Mouse (Mus musculus) forebrain, embryonic 15.5 days (tissue): ENCODE data around the gene 1700008P02Rik. TPM values are rescaled to one million over a fixed set of nuclear protein-coding genes. Genes with fewer than 3 reads are reported as not detected.
"Not testable (repeated sequence)": the region's sequence is repeated elsewhere in the genome, so short reads cannot be mapped to it uniquely, and the experiment has no call there.

Experiments
- ATAC-seq: fragments of 200-750 bp; cut with Nextera tagmentation; replicated peaks from 2 replicates; pipeline ENCODE4 v1.8.0; 2017; ENCODE audit warnings: mild to moderate bottlenecking, moderate TSS enrichment, moderate library complexity
- H3K27ac ChIP-seq: fragments of 300-500 bp; sonication (generic); replicated peaks from 2 replicates; pipeline ENCODE4 v1.5.1; 2015; ENCODE audit warnings: mild to moderate bottlenecking, inconsistent platforms
- H3K27me3 ChIP-seq: fragments of 300-500 bp; sonication (generic); 2 replicates; pipeline ENCODE4 v1.6.1; 2015; ENCODE audit warnings: inconsistent platforms
- H3K36me3 ChIP-seq: fragments of 300-500 bp; sonication (generic); 2 replicates; pipeline ENCODE4 v1.6.1; 2015; ENCODE audit warnings: mild to moderate bottlenecking, inconsistent platforms
- H3K4me1 ChIP-seq: fragments of 300-500 bp; sonication (generic); 2 replicates; pipeline ENCODE4 v1.6.1; 2015; ENCODE audit warnings: inconsistent platforms
- H3K4me2 ChIP-seq: fragments of 300-500 bp; sonication (generic); replicated peaks from 2 replicates; pipeline ENCODE4 v1.6.1; 2015; ENCODE audit warnings: mild to moderate bottlenecking, inconsistent platforms
- H3K4me3 ChIP-seq: fragments of 300-500 bp; sonication (generic); 2 replicates; pipeline ENCODE4 v1.5.1; 2015; ENCODE audit warnings: mild to moderate bottlenecking, inconsistent platforms
- H3K9ac ChIP-seq: fragments of 300-500 bp; sonication (generic); replicated peaks from 2 replicates; pipeline ENCODE4 v1.6.1; 2015; ENCODE audit warnings: mild to moderate bottlenecking, inconsistent platforms
- H3K9me3 ChIP-seq: fragments of 300-500 bp; sonication (generic); 2 replicates; pipeline ENCODE4 v1.6.1; 2016; ENCODE audit warnings: inconsistent platforms
- WGBS: fragments of 180-500 bp; shearing (Covaris S2); methylation state at CpG from one replicate; pipeline ENCODE4 v1.1.7; 2015; ENCODE audit warnings: mixed read lengths; 5-methylcytosine and 5-hydroxymethylcytosine counted together
- polyA plus RNA-seq: library from polyadenylated mRNA; unstranded; fragments of >200 nt; fragmentation: Nextera tagmentation; extraction: Ambion mirVana; gene quantifications from 2 replicates; pipeline ENCODE4 v1.2.1, GENCODE M21; 2015

Gene 1700008P02Rik
- polyA plus RNA-seq, result not detected in 2 replicates

GRCm38 (mm10) chr3:6620343-6620742, at the start of gene 1700008P02Rik:
1700008P02Rik (minus strand) TSS chr3:6620443.
- no peak within 1 kb of the TSS for H3K27ac ChIP-seq
- H3K27me3 ChIP-seq, result no peaks in the 10 kb centered on the region
- no peak for ATAC-seq
- H3K4me1 ChIP-seq, result no peaks in the 10 kb centered on the region
- WGBS, result 93% methylated on average over 7 of the region's 7 CpGs
- no peak within 1 kb of the TSS for H3K9ac ChIP-seq
- no peak within 1 kb of the TSS for H3K4me2 ChIP-seq
- H3K9me3 ChIP-seq, result no peaks in the 10 kb centered on the region
- H3K36me3 ChIP-seq, result no peaks in the 10 kb centered on the region
- H3K4me3 ChIP-seq, result no peak within 1 kb of the TSS

DNA sequence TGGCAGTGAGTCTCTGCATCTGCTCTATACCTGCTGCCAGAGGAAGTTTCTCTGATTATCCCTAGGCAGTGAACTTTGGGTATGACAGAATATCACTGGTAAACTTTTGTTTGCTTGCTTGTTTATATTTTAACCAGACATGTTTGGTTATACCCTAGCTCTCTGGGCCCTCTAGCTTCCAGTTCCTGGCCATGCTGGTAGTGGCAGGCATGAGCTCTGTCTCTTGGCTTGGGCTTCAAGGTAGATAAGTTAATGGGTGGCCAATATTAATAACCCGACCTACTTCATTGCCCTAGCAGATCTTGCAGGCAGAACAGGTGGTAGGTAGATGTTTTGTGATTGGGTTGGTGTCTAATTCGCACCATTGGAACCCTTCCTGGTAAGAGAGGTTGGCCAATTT, 29.2 kb upstream of the 1700008P02Rik start:
- ATAC-seq, result no peak
- Histone ChIP-seq H3K9ac (no peak overlapping the region), H3K4me2 (no peak overlapping the region), H3K27me3 (no peaks in the 10 kb centered on the region), H3K4me1 (no peaks in the 10 kb centered on the region), H3K27ac (no peak overlapping the region), H3K9me3 (no peaks in the 10 kb centered on the region), H3K36me3 (no peaks in the 10 kb centered on the region), H3K4me3 (no peak overlapping the region)
- 77% methylated on average over 2 of the region's 2 CpGs for WGBS

DNA sequence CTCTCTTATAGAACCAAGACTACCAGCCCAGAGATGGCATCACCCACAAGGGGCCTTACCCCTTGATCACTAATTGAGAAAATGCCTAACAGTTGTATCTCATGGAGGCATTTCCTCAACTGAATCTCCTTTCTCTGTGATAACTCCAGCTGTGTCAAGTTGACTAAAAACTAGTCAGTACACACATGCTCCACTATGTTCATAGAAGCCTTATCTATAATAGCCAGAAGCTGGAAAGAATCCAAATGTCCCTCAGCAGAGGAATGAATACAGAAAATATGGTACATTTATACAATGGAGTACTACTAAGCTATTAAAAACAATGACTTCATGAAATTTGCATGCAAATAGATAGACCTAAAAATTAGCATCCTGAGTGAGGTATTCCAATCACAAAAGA, 17.9 kb upstream of the 1700008P02Rik start:
- not testable (repeated sequence) for ATAC-seq, H3K4me2 ChIP-seq, H3K4me1 ChIP-seq, H3K9me3 ChIP-seq, H3K36me3 ChIP-seq, H3K9ac ChIP-seq, H3K4me3 ChIP-seq, H3K27ac ChIP-seq, H3K27me3 ChIP-seq

DNA sequence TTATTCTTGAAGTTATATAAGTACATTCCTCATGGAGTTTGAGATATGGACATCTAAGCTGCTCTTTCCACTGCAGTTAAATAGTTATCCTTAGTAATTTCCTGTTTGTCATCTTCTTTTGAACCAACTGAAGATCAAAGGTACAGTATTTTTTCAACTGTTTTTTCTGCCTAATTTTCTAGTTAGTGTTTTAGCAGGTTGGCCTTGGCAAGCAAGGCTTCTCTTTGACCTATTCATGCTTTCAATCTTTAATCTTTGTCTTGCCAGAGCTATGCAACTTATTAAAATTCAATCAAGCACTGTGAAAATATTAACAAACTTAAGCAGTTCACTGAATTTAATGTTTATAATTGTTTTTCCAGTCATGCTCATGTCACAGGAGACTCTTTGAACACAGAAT, 14.0 kb upstream of the 1700008P02Rik start:
- no peaks in the 10 kb centered on the region for H3K36me3 ChIP-seq
- no peak for ATAC-seq
- no peak overlapping the region for H3K4me3 ChIP-seq
- H3K4me2 ChIP-seq, result no peak overlapping the region
- H3K9ac ChIP-seq, result no peak overlapping the region
- no peaks in the 10 kb centered on the region for H3K9me3 ChIP-seq
- H3K27me3 ChIP-seq, result no peaks in the 10 kb centered on the region
- no peaks in the 10 kb centered on the region for H3K4me1 ChIP-seq
- no peak overlapping the region for H3K27ac ChIP-seq

GRCm38 (mm10) chr3:6617881-6618280, 2.4 kb downstream of the 1700008P02Rik start:
- Histone ChIP-seq H3K9me3 (no peaks in the 10 kb centered on the region), H3K4me2 (no peak overlapping the region), H3K9ac (no peak overlapping the region), H3K27me3 (no peaks in the 10 kb centered on the region), H3K36me3 (no peaks in the 10 kb centered on the region), H3K27ac (no peak overlapping the region), H3K4me3 (no peak overlapping the region), H3K4me1 (no peaks in the 10 kb centered on the region)
- ATAC-seq, result no peak
